Mouse (Mus musculus): ENCODE measurements around the gene Pitpnc1.

GRCm38 (mm10) chr11:107248753-107249152, 221.7 kb downstream of the Pitpnc1 start:
- no peak for TF ChIP-seq POLR2A (IDR thresholded peaks at IDR 0.05; ENCODE audit: insufficient read depth, low read depth, low read length)
- no peak for TF ChIP-seq CTCF (IDR thresholded peaks at IDR 0.05; ENCODE audit: insufficient read depth, low read depth, low read length)
